Mouse (Mus musculus): ENCODE results near the gene Ceacam14.

Ceacam14 gene

GRCm38 (mm10) chr7:17812333-17812732 lies at the start of gene Ceacam14:
TSS of gene Ceacam14 (plus strand) at chr7:17812633.
- in situ Hi-C loops (cut with MboI, MseI), result no loop called here

All from T-helper 17 cell (primary cell).